Mouse (Mus musculus) kidney, adult 8-10 months (tissue): ENCODE measurements around the gene Pacs2.

ENCODE experiments used
- DNase-seq, 2 experiments: peaks; one replicate each; pipeline ENCODE4 v3.0.0; 2022

Gene Pacs2

DNA sequence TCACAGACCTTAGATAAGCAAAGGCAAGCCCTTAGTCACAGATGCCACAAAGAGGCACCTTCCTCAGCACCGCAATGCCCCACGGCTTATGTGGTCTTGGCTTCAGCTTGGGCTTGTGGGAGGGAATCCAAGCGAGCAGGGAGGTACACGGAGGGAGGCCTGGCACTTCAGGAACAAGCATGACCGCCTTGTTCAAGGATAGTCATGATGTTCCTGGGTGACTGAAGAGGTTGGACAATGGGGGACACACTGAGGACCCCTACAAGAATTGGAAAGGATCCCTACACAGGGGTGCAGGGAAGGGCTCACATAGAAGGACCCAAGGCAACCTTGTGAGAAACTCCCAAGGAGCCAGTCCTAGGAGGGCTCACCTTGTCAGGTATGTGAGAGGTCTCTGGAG is 82.7 kb downstream of the Pacs2 start:
- DNase-seq, result no peak

DNA sequence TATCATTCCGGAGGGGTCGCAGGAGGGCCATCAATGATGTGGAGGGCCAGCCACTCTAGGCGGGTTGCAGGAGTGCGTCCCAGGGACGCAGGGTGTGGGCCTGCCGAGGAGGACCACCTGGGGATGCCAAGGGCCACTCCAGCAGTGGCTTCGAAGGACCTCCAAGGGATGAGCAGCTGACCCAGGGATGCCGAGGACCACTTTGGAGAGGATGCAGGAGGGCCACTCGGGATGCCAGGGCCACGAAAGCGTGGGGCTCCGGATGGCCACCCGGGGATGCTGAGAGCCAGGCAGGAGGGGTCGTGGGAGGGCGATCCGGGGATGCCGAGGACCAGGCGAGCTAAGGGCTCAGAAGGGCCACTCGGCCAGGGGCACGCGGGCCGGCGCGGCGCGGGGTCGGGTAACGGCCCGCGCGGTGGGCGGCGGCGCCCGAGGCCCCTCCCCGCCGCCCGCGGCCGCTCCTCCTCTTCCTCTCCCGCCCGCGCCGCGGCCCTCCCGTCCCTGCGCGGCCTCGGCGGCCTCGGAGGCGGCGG is 83.5 kb downstream of the Pacs2 start, which contains the start of gene Mta1:
TSS of gene Mta1 (plus strand) at position 530 of the 533 bp plus-strand sequence.
- peak; percentile 15 to 25 for DNase-seq

DNA sequence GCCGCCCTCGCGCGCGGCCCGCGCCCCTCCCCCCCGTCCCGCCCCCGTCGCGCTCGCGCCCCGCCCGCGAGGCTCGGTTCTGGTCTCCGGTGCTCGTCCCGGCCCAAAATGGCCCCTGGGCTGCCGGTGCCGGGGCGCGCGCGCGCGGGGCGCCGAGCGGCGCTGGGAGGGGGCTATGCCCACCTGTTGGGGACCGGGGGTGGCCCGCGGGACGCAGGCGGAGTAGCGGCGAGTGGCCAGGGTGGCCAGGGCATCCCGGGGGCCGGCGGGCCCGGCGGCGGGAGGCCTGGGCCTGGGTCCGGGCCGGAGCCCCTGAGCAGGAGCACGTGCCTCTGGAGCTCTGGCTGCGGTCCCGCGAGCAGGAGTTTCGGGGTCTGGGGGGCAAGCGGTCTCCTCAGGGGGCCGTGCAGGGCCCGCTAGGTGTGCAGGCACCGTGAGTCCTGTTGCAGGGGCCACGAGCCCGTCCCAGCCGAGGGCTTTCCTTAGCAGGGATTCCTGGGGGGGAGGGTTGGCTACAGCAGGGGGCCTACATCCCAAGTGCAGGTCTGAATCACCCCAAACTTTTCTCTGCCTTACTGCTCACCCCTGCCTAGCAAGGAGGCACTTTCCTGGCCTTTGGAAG is 84.3 kb downstream of the Pacs2 start:
- DNase-seq, result no peak

DNA sequence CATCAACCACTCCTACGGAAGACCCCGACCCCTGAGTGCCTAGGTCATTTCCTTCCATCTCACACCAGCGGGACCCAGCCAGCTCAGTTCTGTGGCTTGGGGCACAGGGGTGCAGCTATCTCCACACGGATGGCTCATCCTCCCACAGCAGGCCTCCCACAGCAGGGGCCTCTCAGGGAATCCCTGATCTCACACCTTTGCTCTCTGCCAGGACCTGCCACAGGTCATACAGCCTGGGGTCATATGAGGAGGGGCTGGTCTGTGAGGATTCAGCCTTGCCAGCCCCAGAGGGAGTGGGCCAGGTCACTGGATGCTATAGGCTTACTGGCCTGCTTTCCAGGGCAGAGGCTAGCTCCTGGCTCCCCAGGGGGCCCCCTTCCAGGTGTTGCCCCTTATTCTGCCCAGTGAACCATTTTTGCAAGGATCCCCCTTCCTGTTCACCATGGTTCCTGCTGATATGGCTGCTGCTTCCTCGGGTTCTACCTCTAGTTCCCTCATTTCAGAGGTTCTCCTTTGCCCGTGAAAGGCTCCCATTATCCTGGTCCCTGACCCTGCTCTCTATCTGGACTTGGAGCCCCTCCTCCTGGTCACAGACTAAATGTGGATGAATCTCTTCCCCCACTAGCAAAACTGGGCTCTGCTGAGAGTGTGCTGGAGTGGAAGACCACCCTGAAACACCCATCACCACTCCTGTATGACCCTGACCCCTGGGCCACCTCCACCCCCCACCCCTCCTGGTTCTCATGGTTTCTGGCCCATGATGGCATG is 85.3 kb downstream of the Pacs2 start:
- DNase-seq, result no peak

DNA sequence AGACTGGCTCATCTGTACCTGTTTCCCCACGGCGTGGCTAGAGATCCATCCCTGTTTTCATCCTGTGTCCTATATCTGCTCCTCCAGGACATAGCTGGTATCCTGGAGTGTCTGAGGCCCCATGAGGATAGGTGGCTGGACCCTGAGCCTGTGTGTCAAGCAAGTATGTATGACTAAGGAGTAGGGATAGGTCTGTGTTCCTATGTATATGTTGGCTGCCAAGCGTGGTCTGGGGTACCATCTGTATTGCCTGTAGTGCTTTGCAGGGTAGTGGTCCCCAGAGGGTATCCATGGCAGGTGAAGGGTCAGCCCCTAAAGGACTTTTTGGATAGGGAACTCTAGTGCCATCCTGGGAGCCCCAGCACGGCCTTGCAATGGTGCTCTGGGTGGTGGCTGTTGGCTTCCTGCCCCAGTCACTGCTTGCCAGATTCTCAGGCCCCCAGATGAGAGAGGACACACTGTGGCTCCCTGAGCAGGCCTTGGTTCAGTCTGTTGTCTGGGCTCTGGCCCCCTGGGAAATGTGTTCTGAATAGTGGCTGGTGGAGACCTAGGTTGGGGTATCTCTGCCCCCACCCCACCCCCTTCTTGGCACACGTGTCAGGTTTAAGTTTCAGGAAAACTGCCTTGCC is 86.3 kb downstream of the Pacs2 start:
- peak in 1 of 2 experiments; percentile 26 for DNase-seq

DNA sequence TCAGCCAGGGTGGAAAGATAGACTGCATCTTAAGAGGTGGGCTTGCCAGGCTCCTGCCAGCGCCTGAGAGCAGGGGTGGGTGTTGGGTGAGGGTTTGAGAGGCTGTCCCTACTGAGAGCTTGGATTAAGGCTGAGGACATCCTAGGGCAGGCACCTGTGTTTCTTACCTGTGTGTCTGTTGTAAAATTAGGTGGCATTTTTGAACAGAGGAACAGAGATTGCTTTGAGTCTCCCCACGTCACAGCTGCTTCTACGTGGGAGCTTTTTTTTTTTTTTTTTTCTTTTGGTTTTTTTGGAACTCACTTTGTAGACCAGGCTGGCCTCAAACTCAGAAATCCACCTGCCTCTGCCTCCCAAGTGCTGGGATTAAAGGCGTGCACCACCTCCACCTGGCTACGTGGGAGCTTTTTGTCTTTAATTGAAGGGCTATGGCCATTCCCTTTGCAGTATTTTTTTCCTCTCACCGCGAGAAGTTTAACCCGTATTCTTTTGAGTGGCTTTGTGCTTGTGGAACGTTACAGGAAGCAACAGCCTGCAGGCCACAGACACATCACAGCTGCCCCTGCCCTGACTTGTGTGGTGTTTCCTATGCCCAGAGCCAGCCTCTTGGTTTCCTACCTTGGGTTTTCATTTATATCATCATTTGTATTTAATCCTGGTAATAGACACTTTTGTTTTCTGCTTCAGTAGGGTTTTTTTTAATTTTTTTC is 87.1 kb downstream of the Pacs2 start:
- DNase-seq, result no peak

DNA sequence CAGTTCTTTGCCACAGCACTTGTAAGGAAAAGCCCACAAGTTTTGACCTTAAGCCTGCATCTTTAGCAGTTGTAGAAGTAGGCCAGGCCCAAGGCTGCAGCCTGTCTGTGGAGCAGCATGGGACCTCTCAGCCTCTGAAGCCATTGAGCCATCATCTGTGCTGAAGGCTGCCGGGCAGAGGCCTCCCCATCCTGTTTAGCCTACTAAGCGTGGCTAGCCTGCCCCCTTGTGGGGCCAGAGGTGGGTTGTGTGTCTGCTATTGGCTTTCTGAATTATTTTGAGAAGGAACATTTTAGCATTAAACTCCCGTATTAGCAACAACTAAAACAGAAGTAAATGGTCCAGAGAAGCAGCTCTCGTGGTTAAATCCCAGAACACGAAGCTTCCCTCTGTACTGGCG is 88.2 kb downstream of the Pacs2 start:
- peak; percentile 39 to 60 for DNase-seq

DNA sequence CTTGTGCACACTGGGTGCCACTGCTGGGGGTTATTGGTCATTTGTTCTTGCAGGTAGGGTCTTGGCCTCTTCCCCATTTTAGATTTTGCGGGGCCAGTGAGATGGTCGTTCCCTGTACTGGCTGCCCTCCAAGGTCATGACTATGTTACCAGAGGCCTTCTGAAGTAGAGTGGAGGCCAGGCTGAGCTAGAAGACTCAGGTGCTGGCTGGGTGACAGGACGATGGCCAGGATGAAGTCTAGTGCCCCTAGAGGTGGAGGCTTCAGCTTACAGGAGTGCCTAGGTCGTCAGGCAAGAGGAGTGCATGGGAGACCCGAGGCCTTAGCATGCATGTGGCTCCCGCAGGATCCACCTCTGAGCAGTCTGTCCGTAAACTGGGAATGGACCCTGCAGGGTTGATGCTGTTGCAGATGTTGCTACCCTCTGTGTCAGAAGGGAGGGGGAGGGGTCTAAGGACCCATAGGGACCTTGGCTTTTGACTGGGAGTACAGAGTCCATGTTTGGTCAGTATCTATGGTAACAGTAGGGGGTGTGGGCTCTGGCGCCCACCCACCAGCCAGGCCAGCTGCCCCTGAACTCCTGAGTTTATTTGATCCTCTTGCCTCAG is 89.6 kb downstream of the Pacs2 start:
- peak; percentile 18 to 30 for DNase-seq

DNA sequence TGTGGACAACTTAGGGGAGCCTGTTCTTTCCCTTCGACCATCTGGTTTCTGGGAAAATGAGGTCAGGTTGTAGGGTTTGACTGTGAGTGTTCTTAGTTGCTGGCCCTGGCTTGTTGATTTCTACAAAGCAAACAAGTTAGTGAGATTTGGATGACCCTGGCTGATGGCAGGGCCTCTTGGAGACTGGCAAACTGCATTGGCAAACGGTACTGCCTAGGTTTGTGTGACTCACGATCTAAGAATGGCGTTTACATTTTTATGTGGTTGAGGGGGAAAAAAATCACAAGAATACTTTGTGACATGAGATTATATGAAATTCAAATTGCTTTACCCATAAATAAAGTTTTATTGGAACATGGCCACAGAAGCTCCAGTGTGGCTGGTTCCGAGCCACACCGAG is 92.1 kb downstream of the Pacs2 start:
- no peak for DNase-seq

DNA sequence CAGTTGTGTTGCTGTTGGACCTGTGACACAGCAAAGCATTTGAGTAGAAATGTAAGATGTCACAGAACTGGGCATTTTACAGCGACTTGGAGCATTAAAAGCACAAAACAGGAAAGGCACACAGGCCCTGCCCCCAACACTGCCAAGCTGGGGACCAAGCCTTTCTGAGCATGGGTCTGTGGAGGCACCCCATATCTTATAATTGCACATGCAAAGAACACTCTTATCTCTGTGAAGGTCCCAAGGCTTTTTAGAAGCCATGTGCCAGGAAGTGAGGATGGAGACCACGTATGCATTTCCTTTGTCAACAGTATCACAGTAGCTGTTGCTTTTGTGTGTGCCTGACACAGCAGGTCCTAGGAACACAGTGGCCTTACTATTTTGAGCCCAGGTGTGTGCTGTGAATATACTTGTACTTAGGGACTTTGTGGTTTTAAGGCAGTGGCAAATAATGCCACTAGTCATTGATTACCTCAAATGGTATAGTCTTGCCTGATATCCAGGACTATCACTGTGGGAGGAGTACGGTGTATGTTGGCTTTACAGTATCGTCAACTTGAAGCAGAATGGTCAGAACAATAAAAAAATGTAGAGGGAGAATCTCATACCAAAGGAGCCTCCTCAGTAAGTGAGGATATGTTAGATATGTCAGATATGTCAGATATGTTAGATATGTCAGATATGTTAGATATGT is 93.3 kb downstream of the Pacs2 start:
- no peak for DNase-seq

DNA sequence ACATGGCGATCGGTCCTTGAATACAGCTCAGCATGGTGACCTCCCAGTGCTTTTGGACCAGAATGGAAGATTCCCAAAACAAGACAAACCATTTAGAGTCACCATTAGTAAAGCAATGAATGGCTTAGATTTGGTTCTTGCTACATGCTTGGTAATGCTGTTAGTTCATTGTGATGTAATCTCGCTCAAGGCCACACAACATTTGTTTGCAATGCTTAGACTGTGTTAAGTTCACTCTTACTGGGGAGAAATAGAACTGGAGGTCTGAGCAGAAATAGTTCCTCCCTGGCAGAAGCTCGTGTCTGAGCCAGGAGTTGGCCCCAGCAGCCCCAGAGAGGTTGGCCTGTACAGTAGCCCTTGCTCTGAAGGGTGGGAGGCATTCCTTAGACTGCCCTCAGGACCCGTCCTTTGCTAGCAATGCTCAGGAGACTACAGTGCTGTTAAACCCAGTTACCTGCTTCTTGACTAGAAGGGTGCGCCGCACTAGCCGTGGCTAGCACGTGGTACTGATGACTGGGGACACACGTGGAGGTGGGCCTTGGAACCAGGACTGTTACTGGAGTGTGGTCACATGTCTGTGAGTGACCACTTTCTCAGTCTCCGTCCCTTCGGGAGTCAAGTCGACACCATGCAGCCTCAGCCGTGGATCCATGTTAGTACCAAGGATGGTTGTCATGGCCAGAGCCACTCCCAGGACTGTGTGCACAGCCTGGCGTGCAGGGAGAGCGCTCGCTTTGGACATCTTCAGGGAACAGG is 94.4 kb downstream of the Pacs2 start:
- no peak for DNase-seq

DNA sequence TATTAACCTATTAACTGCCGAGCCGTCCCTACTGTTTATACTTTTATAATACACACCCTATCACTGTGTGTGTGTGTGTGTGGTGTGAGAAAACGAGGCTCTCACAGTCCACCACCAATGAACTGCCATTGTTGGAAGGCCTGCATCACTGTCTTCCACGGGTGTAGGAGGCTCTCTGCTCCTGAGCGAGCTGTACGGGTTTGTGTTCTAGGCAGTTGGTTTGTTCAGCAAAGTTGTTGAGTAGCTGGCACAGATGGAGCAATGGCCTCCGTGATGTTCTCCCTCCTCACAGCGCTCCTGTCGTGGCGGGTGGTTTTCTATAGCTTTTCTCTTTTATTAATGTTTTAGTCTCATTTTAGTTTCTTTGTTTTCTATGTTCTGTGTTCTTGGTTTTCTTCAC is 95.5 kb downstream of the Pacs2 start:
- DNase-seq, result no peak

DNA sequence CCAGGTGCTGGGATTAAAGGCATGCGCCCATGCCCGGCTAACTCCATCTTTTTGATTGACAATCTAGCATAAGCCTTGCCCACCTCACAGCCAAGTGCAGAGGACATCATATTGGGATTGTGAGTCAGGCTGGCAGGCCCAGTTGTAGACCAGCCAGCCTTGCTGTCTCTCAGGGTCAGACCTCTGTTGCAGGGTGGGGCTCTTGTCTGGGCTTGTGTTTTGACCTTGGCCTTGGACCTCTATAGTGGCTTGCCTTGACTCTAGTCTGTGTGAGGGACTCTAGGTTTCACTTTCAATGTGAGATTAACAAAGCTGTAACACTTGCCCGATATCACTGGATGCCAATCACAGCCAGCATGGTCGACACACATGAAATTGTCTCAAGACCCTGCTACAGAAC is 99.8 kb downstream of the Pacs2 start:
- DNase-seq, result no peak

DNA sequence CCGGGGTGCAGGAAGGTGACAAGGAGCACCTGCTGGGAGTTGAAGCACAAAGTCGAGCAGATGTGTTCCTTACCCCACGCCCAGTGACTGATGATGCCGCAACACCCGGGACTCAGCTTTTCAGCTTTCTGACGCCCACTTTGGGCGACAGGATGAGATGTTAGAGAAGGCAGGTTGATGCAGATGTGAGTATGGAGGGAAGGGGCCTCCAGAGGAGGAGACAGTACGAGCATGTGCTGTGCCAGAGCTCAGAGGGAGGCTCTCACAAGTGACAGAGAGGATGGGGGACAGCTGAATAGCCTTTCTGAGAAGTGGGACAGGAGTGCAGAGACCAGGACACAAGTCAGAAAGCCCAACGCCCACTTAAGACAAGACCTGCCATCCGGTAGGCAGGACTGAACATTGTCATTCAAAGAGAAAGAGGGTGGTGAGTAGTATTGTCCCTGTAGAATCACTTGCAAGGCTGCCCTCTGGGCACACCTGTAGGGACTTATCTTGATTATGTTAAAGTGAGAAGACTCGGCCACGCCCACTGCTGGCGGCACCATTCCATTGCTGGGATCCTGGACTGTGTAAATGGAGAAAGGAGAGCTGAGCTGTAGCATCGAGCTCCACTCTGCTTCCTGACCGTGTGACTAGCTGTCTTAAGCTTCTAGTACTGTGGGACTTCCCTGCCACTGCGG is 100.7 kb downstream of the Pacs2 start:
- no peak for DNase-seq

DNA sequence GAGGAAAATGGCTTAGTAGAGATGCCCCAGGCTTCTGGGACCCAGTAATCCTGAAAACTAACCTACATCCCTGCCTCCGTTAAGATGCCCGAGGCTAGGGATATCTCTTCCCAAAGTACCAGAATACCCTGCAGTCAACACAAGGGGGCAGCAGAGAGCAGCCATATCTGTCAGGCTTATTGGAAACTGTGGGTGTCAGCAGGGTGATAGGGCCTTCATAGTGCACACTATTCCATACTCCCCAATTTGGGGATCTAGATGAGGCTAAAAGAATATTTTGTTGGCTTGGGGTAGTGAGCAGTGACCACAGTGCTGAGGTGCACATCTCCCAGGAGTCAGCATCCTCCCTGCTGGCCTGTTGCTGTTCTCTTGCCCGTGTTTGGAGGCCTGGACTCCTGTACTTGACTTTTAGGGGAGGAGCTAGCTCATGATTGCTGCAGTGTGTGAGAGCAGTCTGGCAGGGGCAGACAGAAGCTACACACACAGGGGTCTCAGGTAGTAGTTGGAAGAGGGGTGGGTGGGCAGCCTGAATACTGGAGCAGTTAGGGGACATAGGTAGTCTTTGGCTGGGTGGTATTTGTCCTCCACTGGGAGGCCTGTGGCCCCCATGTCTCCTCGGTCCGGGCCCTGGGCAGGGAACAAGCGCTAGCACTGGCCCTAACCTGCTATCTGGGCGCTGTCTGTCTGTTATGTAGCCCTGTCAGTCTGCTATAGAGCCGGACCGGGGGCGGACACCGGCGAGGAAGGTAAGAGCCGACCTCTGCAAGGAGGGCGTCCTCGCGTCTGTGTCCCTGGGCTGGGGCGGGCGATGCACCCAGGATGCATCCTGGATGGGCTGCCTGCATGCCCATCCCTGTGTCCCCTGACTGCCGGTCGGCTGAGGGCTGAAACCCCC is 105.5 kb downstream of the Pacs2 start:
- DNase-seq, result peak; percentile 59 to 77
